Mouse (Mus musculus) liver, adult 2 months (tissue): ENCODE measurements at regions not wholly inside any gene's neighbourhood (a gene's known extent, or its start where the extent isn't known, plus 50 kb on each side); places are given as distances from the start of the nearest gene placed in this dataset.

Experiments
- DNase-seq: peaks from one replicate; pipeline ENCODE4 v3.0.0-alpha.2; 2011; ENCODE audit warnings: low read depth, low spot score; ENCODE audit errors: extremely low read depth
- H3K27ac ChIP-seq: fragments of 200-500 bp; replicated peaks from 2 replicates; pipeline ENCODE4 v1.5.1; 2012; ENCODE audit warnings: low read depth, mild to moderate bottlenecking, control low read depth, inconsistent platforms, low read length; ENCODE audit not compliant: insufficient read depth
- H3K27me3 ChIP-seq: fragments of 200-500 bp; 2 replicates; pipeline ENCODE4 v1.6.1; 2012; ENCODE audit warnings: mild to moderate bottlenecking, moderate library complexity, low read length, inconsistent platforms; ENCODE audit not compliant: control insufficient read depth, insufficient read depth
- H3K36me3 ChIP-seq: fragments of 200-500 bp; 2 replicates; pipeline ENCODE4 v1.6.1; 2012; ENCODE audit warnings: low read length, inconsistent platforms; ENCODE audit not compliant: control insufficient read depth, insufficient read depth
- H3K4me1 ChIP-seq: fragments of 200-500 bp; 2 replicates; pipeline ENCODE4 v1.6.1; 2011; ENCODE audit warnings: low read length; ENCODE audit not compliant: control insufficient read depth, insufficient read depth
- H3K4me3 ChIP-seq: fragments of 200-500 bp; 2 replicates; pipeline ENCODE4 v1.5.1; 2011; ENCODE audit warnings: low read depth, mild to moderate bottlenecking, control low read depth, low read length, moderate library complexity; ENCODE audit not compliant: insufficient read depth
- H3K79me2 ChIP-seq: fragments of 200-500 bp; 2 replicates; pipeline ENCODE4 v1.6.1; 2012; ENCODE audit warnings: inconsistent platforms, mild to moderate bottlenecking, low read length, moderate library complexity; ENCODE audit not compliant: control insufficient read depth, insufficient read depth
- H3K9ac ChIP-seq: fragments of 200-500 bp; 2 replicates; pipeline ENCODE4 v1.6.1; 2012; ENCODE audit warnings: low read depth, mild to moderate bottlenecking, control low read depth, inconsistent platforms, low read length
- CTCF ChIP-seq: fragments of 200-500 bp; IDR thresholded peaks from 2 replicates; pipeline ENCODE4 v1.5.1; 2011; ENCODE audit warnings: low read depth, low read length, control low read depth
- POLR2A ChIP-seq: fragments of 200-500 bp; IDR thresholded peaks from 2 replicates; pipeline ENCODE4 v1.6.1; 2011; ENCODE audit warnings: low read length, control low read depth; ENCODE audit not compliant: insufficient read depth; ENCODE audit errors: extremely low read depth
- WGBS: fragments of 180-500 bp; shearing (Covaris S2); methylation state at CpG from one replicate; pipeline ENCODE4 v1.1.7; 2018; 5-methylcytosine and 5-hydroxymethylcytosine counted together

GRCm38 (mm10) chr3:115468980-115469379 is 245.9 kb downstream of the S1pr1 start:
- no peaks in the 10 kb centered on the region for H3K27me3 ChIP-seq
- WGBS, result 80% methylated on average over 4 of the region's 4 CpGs
- TF ChIP-seq CTCF (no peak), POLR2A (no peak)

GRCm38 (mm10) chr3:115467850-115468249 is 247.0 kb downstream of the S1pr1 start:
- no peaks in the 10 kb centered on the region for H3K4me1 ChIP-seq
- H3K27ac ChIP-seq, result no peak overlapping the region
- no peak overlapping the region for H3K9ac ChIP-seq
- TF ChIP-seq CTCF (no peak), POLR2A (no peak)
- H3K36me3 ChIP-seq, result no peaks in the 10 kb centered on the region
- H3K27me3 ChIP-seq, result no peaks in the 10 kb centered on the region
- DNase-seq, result no peak
- 69% methylated on average over 2 of the region's 2 CpGs for WGBS
- no peak overlapping the region for H3K4me3 ChIP-seq
- H3K79me2 ChIP-seq, result no peaks in the 10 kb centered on the region

More at GRCm38 (mm10) chr3:115468980-115469379, 245.9 kb downstream of the S1pr1 start:
- H3K4me3 ChIP-seq, result no peak overlapping the region
- DNase-seq, result no peak
- no peaks in the 10 kb centered on the region for H3K79me2 ChIP-seq
- no peak overlapping the region for H3K27ac ChIP-seq
- H3K9ac ChIP-seq, result no peak overlapping the region
- H3K36me3 ChIP-seq, result no peaks in the 10 kb centered on the region
- H3K4me1 ChIP-seq, result no peaks in the 10 kb centered on the region

GRCm38 (mm10) chr3:115462623-115463022 is 252.2 kb downstream of the S1pr1 start:
- no peak overlapping the region for H3K4me3 ChIP-seq
- no peaks in the 10 kb centered on the region for H3K27me3 ChIP-seq
- no peaks in the 10 kb centered on the region for H3K79me2 ChIP-seq
- H3K27ac ChIP-seq, result no peak overlapping the region
- TF ChIP-seq POLR2A, result no peak
- TF ChIP-seq CTCF, result no peak
- no peaks in the 10 kb centered on the region for H3K4me1 ChIP-seq
- DNase-seq, result no peak
- no peaks in the 10 kb centered on the region for H3K36me3 ChIP-seq
- no peak overlapping the region for H3K9ac ChIP-seq
- WGBS, result 73% methylated on average over 3 of the region's 3 CpGs
